Mouse (Mus musculus) retina, adult 2 months (tissue): ENCODE data around the gene Gm5767.
"Not testable (repeated sequence)": the region's sequence is repeated elsewhere in the genome, so short reads cannot be mapped to it uniquely, and the experiment has no call there.

Experiments used
- DNase-seq: peaks from one replicate; pipeline ENCODE4 v3.0.0-alpha.2; 2012; ENCODE audit warnings: low read depth, low spot score

Gene Gm5767

GRCm38 (mm10) chr16:8711998-8712397 lies 31.4 kb downstream of the Gm5767 start:
- no peak for DNase-seq

GRCm38 (mm10) chr16:8714851-8715250 lies 34.3 kb downstream of the Gm5767 start:
- DNase-seq, result no peak

GRCm38 (mm10) chr16:8715513-8716080 lies 35.0 kb downstream of the Gm5767 start:
- DNase-seq, result no peak

GRCm38 (mm10) chr16:8716300-8716699 lies 35.7 kb downstream of the Gm5767 start:
- DNase-seq, result no peak

- no peak for DNase-seq
Measured at GRCm38 (mm10) chr16:8717744-8718143, 37.2 kb downstream of the Gm5767 start.

- DNase-seq, result no peak
Measured at GRCm38 (mm10) chr16:8720447-8720846, 39.9 kb downstream of the Gm5767 start.

GRCm38 (mm10) chr16:8724031-8724430 lies 43.5 kb downstream of the Gm5767 start:
- DNase-seq, result no peak

GRCm38 (mm10) chr16:8725807-8726206 lies 45.2 kb downstream of the Gm5767 start:
- no peak for DNase-seq

GRCm38 (mm10) chr16:8728111-8728748 lies 47.7 kb downstream of the Gm5767 start:
- no peak for DNase-seq

- no peak for DNase-seq
Measured at GRCm38 (mm10) chr16:8731630-8732029, 51.1 kb downstream of the Gm5767 start.

GRCm38 (mm10) chr16:8732450-8732849 lies 51.9 kb downstream of the Gm5767 start:
- not testable (repeated sequence) for DNase-seq
